Mouse (Mus musculus) kidney, embryonic 16.5 days (tissue): Measurements from ENCODE around the gene Mctp2. TPM values are rescaled to one million over a fixed set of nuclear protein-coding genes. Genes with fewer than 3 reads are reported as not detected.
"Not testable (repeated sequence)": the region's sequence is repeated elsewhere in the genome, so short reads cannot be mapped to it uniquely, and the experiment has no call there.

Source experiments
- ATAC-seq: fragments of 200-750 bp; cut with Nextera tagmentation; 2 replicates; pipeline ENCODE4 v1.8.0; 2017; ENCODE audit warnings: moderate TSS enrichment; ENCODE audit not compliant: low FRiP score, low TSS enrichment
- H3K27ac ChIP-seq: fragments of 300-500 bp; sonication (generic); 2 replicates; pipeline ENCODE4 v1.5.1; 2014; ENCODE audit warnings: low read length
- H3K27me3 ChIP-seq: fragments of 300-500 bp; sonication (generic); 2 replicates; pipeline ENCODE4 v1.6.1; 2014; ENCODE audit warnings: low read length, control low read depth, mixed read lengths; ENCODE audit not compliant: insufficient read depth
- H3K36me3 ChIP-seq: fragments of 300-500 bp; sonication (generic); 2 replicates; pipeline ENCODE4 v1.6.1; 2014; ENCODE audit warnings: low read length, control low read depth, mixed read lengths; ENCODE audit not compliant: insufficient read depth
- H3K4me1 ChIP-seq: fragments of 300-500 bp; sonication (generic); 2 replicates; pipeline ENCODE4 v1.6.1; 2014; ENCODE audit warnings: low read length, control low read depth, mixed read lengths; ENCODE audit not compliant: insufficient read depth
- H3K4me2 ChIP-seq: fragments of 300-500 bp; sonication (generic); replicated peaks from 2 replicates; pipeline ENCODE4 v1.6.1; 2014; ENCODE audit warnings: low read depth, low read length
- H3K4me3 ChIP-seq: fragments of 300-500 bp; sonication (generic); 2 replicates; pipeline ENCODE4 v1.5.1; 2014; ENCODE audit warnings: mild to moderate bottlenecking, low read length
- H3K9ac ChIP-seq: fragments of 300-500 bp; sonication (generic); replicated peaks from 2 replicates; pipeline ENCODE4 v1.6.1; 2014; ENCODE audit warnings: low read length
- H3K9me3 ChIP-seq: fragments of 300-500 bp; sonication (generic); 2 replicates; pipeline ENCODE4 v1.6.1; 2016; ENCODE audit warnings: low read length, control low read depth
- WGBS: fragments of 180-500 bp; shearing (Covaris S2); extraction: QIAGEN DNeasy Blood & Tissue Kit; methylation state at CpG from one replicate; pipeline ENCODE4 v1.1.7; 2014; 5-methylcytosine and 5-hydroxymethylcytosine counted together
- polyA plus RNA-seq: library from polyadenylated mRNA; unstranded; fragments of >200 nt; fragmentation: Nextera tagmentation; extraction: Ambion mirVana; gene quantifications from 2 replicates; pipeline ENCODE4 v1.2.1, GENCODE M21; 2015

Gene Mctp2
- polyA plus RNA-seq, 1 experiment from 2014 or later = 5.0 TPM

DNA sequence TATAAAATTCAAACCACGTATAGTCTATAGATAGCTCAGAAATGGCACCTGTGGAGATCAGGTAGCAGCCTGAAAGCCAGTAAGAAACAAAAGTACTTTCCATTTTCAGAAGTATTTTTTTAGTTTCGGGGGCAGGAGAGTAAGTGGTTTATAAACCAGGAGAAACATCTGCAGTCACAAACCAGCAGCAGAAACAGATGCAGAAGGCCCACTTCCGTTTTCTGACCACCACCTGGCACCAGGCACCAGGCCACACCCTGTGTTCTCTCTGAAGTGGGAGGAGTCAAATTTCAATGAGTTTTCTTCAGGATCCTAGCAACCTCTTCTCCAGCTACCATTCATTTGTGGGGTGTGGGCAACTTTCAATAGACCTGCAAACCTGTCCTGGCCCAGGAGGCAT, 25.7 kb downstream of the Mctp2 start:
- Histone ChIP-seq H3K36me3 (no peaks in the 10 kb centered on the region), H3K4me3 (no peak overlapping the region), H3K9ac (no peak overlapping the region), H3K4me1 (no peaks in the 10 kb centered on the region), H3K27ac (no peak overlapping the region), H3K27me3 (no peaks in the 10 kb centered on the region), H3K9me3 (no peaks in the 10 kb centered on the region), H3K4me2 (no peak overlapping the region)
- WGBS = 75% methylated on average over 3 of the region's 3 CpGs
- ATAC-seq = no peak

DNA sequence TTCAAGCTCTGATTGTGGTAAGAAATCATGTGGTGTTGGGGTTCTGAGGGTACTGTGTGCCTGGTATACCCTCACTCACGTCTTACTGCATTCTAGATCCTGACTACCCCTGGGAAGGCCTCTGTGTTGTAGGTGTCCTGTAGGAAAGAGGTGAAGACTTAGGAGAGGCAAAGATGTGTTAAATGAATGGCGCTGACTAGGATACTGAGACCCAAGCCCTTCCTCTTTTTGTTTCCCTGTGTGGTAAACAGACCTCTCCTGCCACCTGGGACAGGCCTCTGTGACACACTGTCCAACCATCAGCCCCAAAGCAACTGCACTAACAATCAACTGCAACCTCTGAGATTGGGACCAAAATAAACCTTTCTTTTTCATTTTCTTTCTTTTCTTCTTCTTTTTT, 28.0 kb downstream of the Mctp2 start:
- Histone ChIP-seq H3K27me3 (no peaks in the 10 kb centered on the region), H3K27ac (no peak overlapping the region), H3K9ac (no peak overlapping the region), H3K4me1 (no peaks in the 10 kb centered on the region), H3K36me3 (no peaks in the 10 kb centered on the region), H3K4me3 (no peak overlapping the region), H3K4me2 (no peak overlapping the region), H3K9me3 (no peaks in the 10 kb centered on the region)
- no peak for ATAC-seq
- WGBS = 77% methylated on average over 2 of the region's 2 CpGs

DNA sequence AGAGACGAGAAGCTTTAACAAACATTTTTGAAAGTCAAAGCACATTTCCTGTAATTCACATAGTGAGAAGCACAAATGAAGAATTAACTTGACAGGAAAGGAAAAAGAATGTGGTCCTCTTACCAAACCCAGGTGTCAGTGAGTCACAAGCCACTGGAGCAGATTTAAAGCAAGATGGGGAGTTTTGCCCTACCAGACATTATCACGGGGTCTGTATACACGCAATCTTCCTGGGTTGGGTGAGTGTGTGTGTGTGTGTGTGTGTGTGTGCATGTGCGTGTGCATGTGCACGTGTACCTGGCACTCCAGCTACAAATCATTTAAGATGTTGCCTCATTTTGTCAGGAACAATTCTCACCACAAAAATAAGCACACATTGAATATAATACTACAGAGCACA, 30.9 kb downstream of the Mctp2 start:
- Histone ChIP-seq H3K27me3 (no peaks in the 10 kb centered on the region), H3K36me3 (no peaks in the 10 kb centered on the region), H3K4me2 (no peak overlapping the region), H3K9ac (no peak overlapping the region), H3K4me1 (no peaks in the 10 kb centered on the region), H3K27ac (no peak overlapping the region), H3K4me3 (no peak overlapping the region), H3K9me3 (no peaks in the 10 kb centered on the region)
- ATAC-seq = no peak
- 81% methylated on average over 5 of the region's 5 CpGs for WGBS

DNA sequence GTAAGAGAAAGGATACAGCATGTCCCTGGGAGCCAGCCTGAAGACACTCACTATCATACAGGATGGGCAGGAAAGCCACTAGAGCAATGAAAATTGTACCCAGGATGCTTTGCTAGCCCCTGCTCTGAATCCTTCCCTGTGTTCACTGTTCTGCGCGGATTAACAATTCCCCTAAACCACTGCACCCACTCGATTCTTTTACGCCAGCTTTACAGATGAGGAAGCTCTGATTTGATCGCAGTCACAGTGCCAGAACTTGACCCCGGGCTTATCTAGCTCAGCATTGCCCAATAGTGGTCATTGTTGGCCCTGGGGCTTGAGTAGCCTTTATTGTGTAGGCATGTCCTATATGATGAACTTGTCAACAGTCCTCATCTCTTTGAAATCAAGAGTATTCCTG, 34.9 kb downstream of the Mctp2 start:
- H3K9me3 ChIP-seq = no peaks in the 10 kb centered on the region
- no peak for ATAC-seq
- H3K27ac ChIP-seq = no peak overlapping the region
- H3K4me2 ChIP-seq = no peak overlapping the region
- H3K27me3 ChIP-seq = no peaks in the 10 kb centered on the region
- no peaks in the 10 kb centered on the region for H3K36me3 ChIP-seq
- WGBS = 79% methylated on average over 6 of the region's 6 CpGs
- H3K9ac ChIP-seq = no peak overlapping the region
- H3K4me1 ChIP-seq = no peaks in the 10 kb centered on the region
- H3K4me3 ChIP-seq = no peak overlapping the region

DNA sequence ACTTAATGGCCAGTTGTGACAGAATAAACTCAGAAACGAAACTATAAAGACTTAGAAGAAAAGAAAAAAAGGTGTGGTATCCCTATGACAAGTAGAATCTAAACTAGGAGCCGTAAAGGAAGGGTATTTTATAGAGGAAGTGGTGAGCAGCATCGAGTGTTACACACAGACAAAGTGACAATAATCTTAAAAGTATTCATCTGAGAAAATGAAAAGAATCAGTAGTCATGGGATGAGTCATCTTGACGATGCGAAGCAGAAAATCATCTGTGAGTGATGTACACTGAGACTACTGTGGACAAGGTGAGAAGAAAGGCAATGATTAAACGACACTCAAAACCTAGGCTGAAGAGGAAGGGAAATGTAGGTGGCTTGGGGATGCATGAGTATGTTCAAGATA, 36.4 kb downstream of the Mctp2 start:
- WGBS = 85% methylated on average over 6 of the region's 6 CpGs
- no peak overlapping the region for H3K27ac ChIP-seq
- H3K4me2 ChIP-seq = no peak overlapping the region
- no peak for ATAC-seq
- no peaks in the 10 kb centered on the region for H3K36me3 ChIP-seq
- H3K27me3 ChIP-seq = no peaks in the 10 kb centered on the region
- no peaks in the 10 kb centered on the region for H3K9me3 ChIP-seq
- H3K4me3 ChIP-seq = no peak overlapping the region
- H3K4me1 ChIP-seq = no peaks in the 10 kb centered on the region
- no peak overlapping the region for H3K9ac ChIP-seq

DNA sequence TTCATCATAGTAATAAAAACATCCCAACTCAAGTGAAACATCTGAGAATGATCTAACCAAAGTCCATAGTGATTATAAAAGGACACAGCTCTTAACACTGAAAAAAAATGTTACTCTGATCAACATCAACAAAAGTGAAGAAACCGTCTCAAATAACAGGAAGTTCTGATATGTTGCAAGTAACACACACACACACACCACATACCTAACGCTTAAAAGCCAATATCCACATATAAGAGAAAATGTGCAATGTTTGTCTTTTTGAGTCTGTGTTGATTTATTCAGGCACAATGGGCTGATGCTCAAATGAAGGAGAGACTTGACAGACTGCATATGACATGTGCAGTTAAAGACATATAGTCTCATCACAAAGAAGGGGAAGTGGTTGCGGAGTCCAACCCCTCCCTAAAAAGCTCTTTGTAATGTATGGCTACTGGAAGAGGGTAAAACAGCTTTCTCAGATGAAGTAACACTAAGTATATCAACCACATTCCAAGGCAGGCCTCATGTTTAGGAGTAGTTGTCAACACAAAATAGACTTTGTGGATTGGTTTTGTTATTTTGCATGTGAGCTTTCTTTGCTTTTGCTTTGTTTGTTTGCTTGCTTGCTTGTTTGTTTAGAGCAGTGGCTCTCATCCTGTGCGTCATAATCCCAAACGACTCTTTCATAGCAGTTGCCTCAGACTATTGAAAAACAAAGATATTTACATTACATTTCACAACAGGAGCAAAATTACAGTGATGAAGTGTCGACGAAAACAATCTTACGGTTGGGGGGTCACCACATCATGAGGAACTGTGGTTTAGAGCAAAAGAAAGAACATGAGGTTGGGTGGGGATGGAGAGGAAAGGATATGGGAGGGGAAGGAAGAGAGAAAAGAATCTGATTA, 45.4 kb downstream of the Mctp2 start:
- Histone ChIP-seq H3K4me1 (no peaks in the 10 kb centered on the region), H3K36me3 (no peaks in the 10 kb centered on the region), H3K27ac (no peak overlapping the region), H3K27me3 (no peaks in the 10 kb centered on the region), H3K9ac (no peak overlapping the region), H3K9me3 (no peaks in the 10 kb centered on the region), H3K4me3 (no peak overlapping the region), H3K4me2 (no peak overlapping the region)
- ATAC-seq = no peak
- WGBS = 88% methylated on average over 8 of the region's 8 CpGs

DNA sequence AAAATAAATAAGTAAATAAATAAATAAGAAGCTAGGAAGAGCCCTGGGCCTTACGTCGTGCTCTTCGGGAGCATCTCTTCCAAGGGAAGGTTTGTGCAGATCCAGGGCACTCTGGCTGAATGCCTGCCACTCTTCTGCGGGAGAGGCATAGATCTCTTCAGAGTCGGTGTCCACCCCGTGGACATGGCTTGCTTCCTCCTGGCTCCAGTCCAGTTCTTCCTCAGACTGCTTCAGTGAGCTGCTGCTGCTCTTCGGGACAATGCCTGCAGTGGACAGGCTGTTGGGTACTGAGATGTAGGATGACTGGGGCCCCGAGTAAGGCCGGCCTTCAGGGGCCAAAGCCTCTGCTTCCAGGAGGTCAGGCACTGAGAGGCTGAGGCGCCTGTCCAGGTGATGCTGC, 47.4 kb downstream of the Mctp2 start:
- 84% methylated on average over 10 of the region's 10 CpGs for WGBS
- Histone ChIP-seq H3K4me2 (no peak overlapping the region), H3K27me3 (no peaks in the 10 kb centered on the region), H3K4me3 (no peak overlapping the region), H3K4me1 (no peaks in the 10 kb centered on the region), H3K9me3 (no peaks in the 10 kb centered on the region), H3K36me3 (no peaks in the 10 kb centered on the region), H3K9ac (no peak overlapping the region), H3K27ac (no peak overlapping the region)
- ATAC-seq = no peak

DNA sequence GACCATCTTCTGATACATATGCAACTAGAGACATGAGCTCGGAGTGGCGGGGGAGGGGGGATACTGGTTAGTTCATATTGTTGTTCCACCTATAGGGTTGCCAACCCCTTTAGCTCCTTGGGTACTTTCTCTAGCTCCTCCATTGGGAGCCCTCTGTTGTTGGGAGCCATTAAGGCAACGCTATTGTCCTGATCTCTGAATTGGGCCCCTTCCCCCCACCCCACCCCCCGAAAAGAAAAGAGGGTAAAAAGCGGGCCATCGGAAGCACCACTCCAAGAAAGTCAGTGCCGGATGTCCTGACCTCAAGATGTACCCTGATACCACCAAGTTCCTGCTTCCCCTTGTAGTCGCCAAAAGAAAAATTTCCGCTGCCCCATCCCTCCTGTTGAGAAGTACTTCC, 56.1 kb downstream of the Mctp2 start:
- not testable (repeated sequence) for H3K36me3 ChIP-seq, H3K4me3 ChIP-seq, H3K4me2 ChIP-seq, ATAC-seq, H3K27ac ChIP-seq, H3K9ac ChIP-seq, H3K9me3 ChIP-seq, H3K27me3 ChIP-seq, H3K4me1 ChIP-seq
- 95% methylated on average over 8 of the region's 9 CpGs for WGBS

DNA sequence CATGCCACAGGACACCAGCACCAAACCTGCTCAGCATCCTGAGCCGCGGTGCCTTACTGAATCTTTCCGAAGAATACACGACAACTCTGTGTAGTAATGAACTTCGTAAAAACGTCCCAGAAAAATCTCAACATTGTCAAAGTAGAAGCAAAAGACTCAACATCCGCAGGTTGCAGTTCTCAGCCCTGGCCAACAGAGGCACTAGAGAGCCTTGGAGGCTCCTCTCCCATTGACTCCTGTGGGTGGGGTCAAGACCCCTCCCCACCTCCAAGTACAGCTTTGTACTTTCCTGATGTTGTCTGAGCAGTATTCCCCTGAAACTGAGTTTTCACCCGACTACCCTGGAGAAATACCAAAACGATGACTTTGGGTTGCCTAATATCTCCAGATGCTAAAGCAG, 65.1 kb downstream of the Mctp2 start:
- Histone ChIP-seq H3K9ac (no peak overlapping the region), H3K4me1 (no peaks in the 10 kb centered on the region), H3K4me2 (no peak overlapping the region), H3K9me3 (no peaks in the 10 kb centered on the region), H3K4me3 (no peak overlapping the region), H3K27ac (no peak overlapping the region), H3K27me3 (no peaks in the 10 kb centered on the region), H3K36me3 (no peaks in the 10 kb centered on the region)
- whole genome bisulfite sequencing = 94% methylated on average over 9 of the region's 9 CpGs
- ATAC-seq = no peak

DNA sequence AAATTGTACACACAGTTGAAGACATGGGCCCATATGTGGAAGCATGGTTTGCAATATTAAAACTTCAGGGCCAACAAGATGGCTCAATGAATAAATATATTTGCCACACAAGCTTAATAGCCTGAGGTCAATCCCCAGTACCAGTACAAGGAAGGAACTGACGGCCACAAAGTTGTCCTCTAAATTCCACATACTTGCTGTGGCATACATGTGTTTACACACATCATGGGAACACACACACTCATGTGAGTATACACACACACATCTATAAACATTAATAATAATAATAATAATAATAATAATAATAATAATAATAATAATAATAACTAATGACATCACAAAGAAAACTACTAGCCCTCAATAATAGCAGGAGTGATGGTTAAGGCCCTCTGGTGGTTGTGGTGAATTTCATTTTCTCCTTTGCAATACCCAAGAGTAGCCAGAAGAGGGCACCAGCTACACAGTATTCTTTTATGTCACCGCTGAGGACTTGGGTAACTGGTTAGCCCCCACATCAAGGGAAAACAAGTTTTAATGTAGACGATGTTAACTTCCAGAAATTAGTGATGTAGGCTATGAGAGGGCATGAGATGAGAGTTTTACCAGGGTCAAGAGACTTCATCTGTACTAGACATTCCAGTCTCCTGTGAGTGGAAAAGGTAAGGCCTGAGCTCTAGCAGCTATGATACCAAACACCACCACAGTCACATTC, 66.5 kb downstream of the Mctp2 start:
- peak; percentile 46 for ATAC-seq
- WGBS = 31% methylated on average over 3 of the region's 3 CpGs
- Histone ChIP-seq H3K9me3 (no peaks in the 10 kb centered on the region), H3K36me3 (no peaks in the 10 kb centered on the region), H3K9ac (no peak overlapping the region), H3K4me1 (no peaks in the 10 kb centered on the region), H3K4me3 (no peak overlapping the region), H3K27ac (no peak overlapping the region), H3K4me2 (no peak overlapping the region), H3K27me3 (no peaks in the 10 kb centered on the region)
